9 mouse cellular contexts compared by ENCODE assay signal in genomic region chr16:18288166-18288565, GRCm38 (mm10). TPM values are rescaled to one million over a fixed set of nuclear protein-coding genes. Genes with fewer than 3 reads are reported as not detected.
DNase-seq lines count a peak whose midpoint lies in the region; ATAC-seq and TF ChIP-seq lines count a peak whose summit lies in the region.
"Had no signal": no experiment of that assay in that cellular context is flagged by ENCODE, and none has a peak within 500 bp of the region (broad histone marks: within the 10 kb centered on the region; RNA-seq: fewer than 3 reads in every experiment).

No protein-coding gene starts in this region.

- TF ChIP-seq CTCF in layer of hippocampus, adult 2 months (conservative IDR thresholded peaks at IDR 0.05) = no peak
- no peak for TF ChIP-seq CTCF in intestine, postnatal 0 days (IDR thresholded peaks at IDR 0.05; ENCODE audit: low read depth)

- H3K27me3 ChIP-seq in erythroblast, embryonic 14.5 days (ENCODE audit: control insufficient read depth) = no peaks in the 10 kb centered on the region
- H3K27me3 ChIP-seq in intestine, postnatal 0 days (replicated peaks; ENCODE audit: control insufficient read depth, insufficient read depth, low read length) = no peaks in the 10 kb centered on the region

- under 1% methylated on average over 4 of the region's 4 CpGs for WGBS in intestine, postnatal 0 days

- DNase-seq in layer of hippocampus, adult 2 months (ENCODE audit: low spot score in 2 of 2) = no peak
- DNase-seq in layer of hippocampus, adult 11-12 months (ENCODE audit: low spot score) = no peak
- peak; percentile 18 for DNase-seq in ZHBTc4 (ENCODE audit: low read depth, low spot score)
- peak; percentile 39 for DNase-seq in neural tube, embryonic 10.5 days (ENCODE audit: extremely low spot score, low spot score)
- no peak for DNase-seq in layer of hippocampus, postnatal 25 days (ENCODE audit: extremely low spot score in 1 of 2, low spot score in 1 of 2)
- no peak for DNase-seq in left cerebral cortex, adult 9 months (ENCODE audit: low spot score in 2 of 2)

- H3K27ac ChIP-seq in layer of hippocampus, adult 2 months = peak overlapping the region; percentile 85
- no peak overlapping the region for H3K27ac ChIP-seq in intestine, postnatal 0 days (ENCODE audit: low read depth, low read length)

- H3K4me3 ChIP-seq in layer of hippocampus, adult 2 months = peak overlapping the region; percentile 67
- H3K4me3 ChIP-seq in erythroblast, embryonic 14.5 days (replicated peaks) = peak overlapping the region; percentile 97
- H3K4me3 ChIP-seq in intestine, postnatal 0 days (ENCODE audit: low read depth, low read length) = peak overlapping the region; percentile 75

- H3K36me3 ChIP-seq in erythroblast, embryonic 14.5 days (ENCODE audit: control insufficient read depth) = peaks cover 53% of the 10 kb centered on the region
- H3K36me3 ChIP-seq in intestine, postnatal 0 days (ENCODE audit: control insufficient read depth, insufficient read depth) = peaks cover 21% of the 10 kb centered on the region

- H3K4me2 ChIP-seq in intestine, postnatal 0 days (replicated peaks; ENCODE audit: low read depth) = peak overlapping the region; percentile 83

- ATAC-seq in intestine, postnatal 0 days = no peak

- peak overlapping the region; percentile 88 for H3K9ac ChIP-seq in intestine, postnatal 0 days (ENCODE audit: low read depth, low read length)

- H3K4me1 ChIP-seq in erythroblast, embryonic 14.5 days (ENCODE audit: control insufficient read depth) = peaks cover 41% of the 10 kb centered on the region
- 0 out of 2 replicates have a peak, but pooled peaks cover 2% of the 10 kb centered on the region for H3K4me1 ChIP-seq in intestine, postnatal 0 days (replicated peaks; ENCODE audit: control insufficient read depth, insufficient read depth, low read length)

- no peaks in the 10 kb centered on the region for H3K9me3 ChIP-seq in erythroblast, embryonic 14.5 days (ENCODE audit: control insufficient read depth, low read length)
- no peaks in the 10 kb centered on the region for H3K9me3 ChIP-seq in intestine, postnatal 0 days (ENCODE audit: control insufficient read depth)

RNA-seq across cellular contexts. Expression of gene Dgcr8, which starts 0.9 kb away (rescaled TPM):
- total RNA-seq in layer of hippocampus, adult 2 months (2021) = 10 to 100 TPM; 46.1 to 46.7 TPM
- 0.64 and 0.95 TPM in 2 replicates for polyA plus RNA-seq in erythroblast, embryonic 14.5 days (2012)
- 7.1 TPM in 2 replicates for polyA plus RNA-seq in intestine, postnatal 0 days (2015; fragmentation: Nextera tagmentation; extraction: Ambion mirVana)
- total RNA-seq in layer of hippocampus, postnatal 25 days (2021) = 10 to 100 TPM; 38.6 to 40.3 TPM

RNA-seq across cellular contexts. Expression of gene Gm49776, which starts 30.0 kb away (rescaled TPM):
- total RNA-seq in layer of hippocampus, adult 2 months (2021) = not detected
- not detected in 2 replicates for polyA plus RNA-seq in erythroblast, embryonic 14.5 days (2012)
- polyA plus RNA-seq in intestine, postnatal 0 days (2015; fragmentation: Nextera tagmentation; extraction: Ambion mirVana) = 1.2 and 1.5 TPM in 2 replicates
- under 1 TPM in 1 of 2 experiments, not detected in 1; 0.79 TPM for total RNA-seq in layer of hippocampus, postnatal 25 days (2021)
- polyA plus RNA-seq: gonadal fat pad, adult 2 months had no signal

RNA-seq across cellular contexts. Expression of gene Ranbp1, which starts 39.6 kb away (rescaled TPM):
- total RNA-seq in layer of hippocampus, adult 2 months (2021) = 10 to 100 TPM; 93.6 to 98.0 TPM
- 72.2 and 86.6 TPM in 2 replicates for polyA plus RNA-seq in erythroblast, embryonic 14.5 days (2012)
- polyA plus RNA-seq in intestine, postnatal 0 days (2015; fragmentation: Nextera tagmentation; extraction: Ambion mirVana) = 229 and 231 TPM in 2 replicates
- total RNA-seq in layer of hippocampus, postnatal 25 days (2021) = 10 to 100 TPM; 92.2 to 97.2 TPM

RNA-seq across cellular contexts. Expression of gene Trmt2a, which starts 39.7 kb away (rescaled TPM):
- 10 to 100 TPM; 51.1 to 54.9 TPM for total RNA-seq in layer of hippocampus, adult 2 months (2021)
- polyA plus RNA-seq in erythroblast, embryonic 14.5 days (2012) = 3.7 and 3.8 TPM in 2 replicates
- polyA plus RNA-seq in intestine, postnatal 0 days (2015; fragmentation: Nextera tagmentation; extraction: Ambion mirVana) = 26.1 and 28.7 TPM in 2 replicates
- total RNA-seq in layer of hippocampus, postnatal 25 days (2021) = 10 to 100 TPM; 46.4 to 57.9 TPM

RNA-seq across cellular contexts. Expression of gene Zdhhc8, which starts 53.2 kb away (rescaled TPM):
- 10 to 100 TPM; 72.0 to 84.1 TPM for total RNA-seq in layer of hippocampus, adult 2 months (2021)
- polyA plus RNA-seq in erythroblast, embryonic 14.5 days (2012) = 0.20 and 0.31 TPM in 2 replicates
- polyA plus RNA-seq in intestine, postnatal 0 days (2015; fragmentation: Nextera tagmentation; extraction: Ambion mirVana) = 4.3 and 5.0 TPM in 2 replicates
- 10 to 100 TPM; 77.0 to 95.9 TPM for total RNA-seq in layer of hippocampus, postnatal 25 days (2021)

Comparison
In these comparisons a context has a peak if more than half of its experiments do, and no peak if none do; other contexts are left out.
1. DNase-seq: peak in ZHBTc4 (single experiment) and neural tube, embryonic 10.5 days (single experiment); none in layer of hippocampus, adult 2 months (0 of 2), layer of hippocampus, adult 11-12 months (single experiment), layer of hippocampus, postnatal 25 days (0 of 2) and left cerebral cortex, adult 9 months (0 of 2).
2. Peak in every context shown above with its lines, with median percentiles within 50 percentile points of each other: H3K4me3 ChIP-seq.